Mouse (Mus musculus) megakaryocyte, embryonic 14.5 days (primary cell): ENCODE results near the gene Dpm3.

Experiments
- FLI1 ChIP-seq: IDR thresholded peaks from 2 replicates; pipeline ENCODE4 v1.6.1; 2012; ENCODE audit warnings: low read length, inconsistent platforms, mixed read lengths
- GATA1 ChIP-seq: IDR thresholded peaks from 3 replicates; pipeline ENCODE4 v1.6.1; 2012; ENCODE audit warnings: mixed read lengths, low read length, inconsistent platforms, borderline replicate concordance

DNA sequence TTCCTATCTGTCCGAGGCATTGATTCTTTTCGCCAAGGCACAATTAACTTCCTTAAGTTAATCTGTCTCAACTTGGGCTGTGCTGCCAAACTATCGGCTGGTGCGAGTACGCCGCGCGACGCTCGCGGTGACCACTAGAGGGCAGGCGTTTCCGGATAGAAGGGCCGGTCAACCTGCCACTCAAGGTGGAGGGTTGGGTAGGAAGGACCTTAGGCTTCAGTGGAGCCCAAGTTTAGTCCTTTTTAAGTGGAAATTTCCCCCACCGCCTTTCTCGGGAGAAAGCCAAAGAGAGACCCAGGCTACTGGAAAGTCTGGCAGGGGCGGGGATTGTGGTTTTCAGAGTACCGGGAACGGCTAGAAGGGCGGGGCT is 31.0 kb upstream of the Dpm3 start:
- TF ChIP-seq FLI1 (no peak), GATA1 (no peak)
